Mouse (Mus musculus) kidney, adult 2 months (tissue): ENCODE measurements around the gene Vmn1r188.

ENCODE experiments used
- CTCF ChIP-seq: fragments of 200-500 bp; conservative IDR thresholded peaks from 2 replicates; pipeline ENCODE4 v1.5.1; 2011; ENCODE audit warnings: low read depth, mild to moderate bottlenecking, control low read depth, low read length, moderate library complexity, mixed read lengths; ENCODE audit not compliant: insufficient read depth, insufficient read length
- POLR2A ChIP-seq: fragments of 200-500 bp; IDR thresholded peaks from one replicate; pipeline ENCODE4 v1.6.1; 2011; ENCODE audit warnings: low read depth, low read length, control low read depth

- TF ChIP-seq POLR2A (no peak), CTCF (no peak)
Observed at GRCm38 (mm10) chr13:22063468-22063867, 20.8 kb upstream of the Vmn1r188 start.
